Comparison of ENCODE assay signal across 8 mouse cellular contexts in the genomic region with DNA sequence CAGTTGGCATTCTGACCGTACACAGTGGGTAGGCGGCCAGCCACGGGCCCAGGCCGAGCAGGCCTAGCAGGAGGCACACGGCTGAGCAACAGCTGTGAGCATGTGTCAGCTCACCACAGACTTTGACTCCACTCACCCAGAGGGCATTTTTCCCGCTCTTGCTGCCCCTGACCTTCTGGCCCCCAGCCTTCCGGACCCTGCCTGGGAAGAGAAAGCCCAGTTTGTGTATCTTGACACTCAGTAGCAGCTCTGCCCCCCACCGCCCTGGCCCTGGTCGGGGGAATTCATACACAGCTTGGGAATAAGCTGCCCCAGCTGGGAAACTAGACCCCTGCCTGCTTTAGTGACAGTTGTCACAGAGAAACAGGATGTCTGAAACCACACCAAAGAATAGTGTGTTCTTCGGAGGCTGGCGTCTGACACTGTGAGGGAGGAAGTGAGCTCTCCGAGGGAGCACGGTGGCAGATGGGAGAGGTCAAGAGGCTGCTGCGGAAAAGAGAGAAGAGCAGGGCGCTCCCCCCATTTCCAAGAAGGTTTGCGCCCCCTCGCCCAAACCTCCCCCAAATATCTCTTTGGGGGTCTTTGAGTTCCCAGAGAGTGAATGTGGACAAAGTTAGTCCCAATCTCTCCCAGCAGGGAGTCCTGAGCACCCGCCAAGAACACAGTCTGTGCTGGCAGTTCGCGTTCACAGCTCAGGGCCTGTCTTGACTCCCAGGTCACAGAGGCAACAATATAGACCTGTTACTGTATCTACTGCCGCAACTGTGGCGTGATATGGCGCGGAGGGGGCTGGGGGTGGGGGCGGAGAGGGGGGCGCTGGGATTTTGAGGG. TPM values are rescaled to one million over a fixed set of nuclear protein-coding genes. Genes with fewer than 3 reads are reported as not detected.
DNase-seq lines count a peak whose midpoint lies in the region; ATAC-seq and TF ChIP-seq lines count a peak whose summit lies in the region.

No protein-coding gene starts in this region.

- peaks cover 20% of the 10 kb centered on the region for H3K4me1 ChIP-seq in hindbrain, embryonic 10.5 days (replicated peaks)
- H3K4me1 ChIP-seq in hindbrain, embryonic 14.5 days (replicated peaks; ENCODE audit: control insufficient read depth, insufficient read depth, low read length), result 0 out of 2 replicates have a peak, but pooled peaks cover 5% of the 10 kb centered on the region
- peaks cover 7% of the 10 kb centered on the region for H3K4me1 ChIP-seq in intestine, embryonic 15.5 days (replicated peaks)
- peaks cover 5% of the 10 kb centered on the region; the same call in 1 of the 2 replicates for H3K4me1 ChIP-seq in lung, embryonic 14.5 days (ENCODE audit: insufficient read depth)

- no peak overlapping the region for H3K4me2 ChIP-seq in hindbrain, embryonic 14.5 days (replicated peaks)
- no peak overlapping the region for H3K4me2 ChIP-seq in intestine, embryonic 15.5 days (replicated peaks)
- peak overlapping the region; percentile 20; the same call in 1 of the 2 replicates for H3K4me2 ChIP-seq in lung, embryonic 14.5 days

- DNase-seq in hindbrain, embryonic 10.5 days (ENCODE audit: low spot score), result peak; percentile 74
- no peak for DNase-seq in hindbrain, embryonic 14.5 days (ENCODE audit: low spot score)
- DNase-seq in cerebellum, postnatal 36 days, result peak; percentile 35 to 42
- peak; percentile 69 for DNase-seq in lung, embryonic 14.5 days
- DNase-seq in splenic B cell, adult 2 months (ENCODE audit: low read depth, low spot score), result peak; percentile 27
- no peak for DNase-seq in layer of hippocampus, adult 9-11 months
- no peak for DNase-seq in MN1 (ENCODE audit: low spot score)

- H3K36me3 ChIP-seq in hindbrain, embryonic 10.5 days, result no peaks in the 10 kb centered on the region
- no peaks in the 10 kb centered on the region for H3K36me3 ChIP-seq in hindbrain, embryonic 14.5 days (replicated peaks; ENCODE audit: control insufficient read depth, insufficient read depth)
- no peaks in the 10 kb centered on the region for H3K36me3 ChIP-seq in intestine, embryonic 15.5 days
- no peaks in the 10 kb centered on the region for H3K36me3 ChIP-seq in lung, embryonic 14.5 days (ENCODE audit: insufficient read depth)
- H3K36me3 ChIP-seq in splenic B cell, adult 2 months (ENCODE audit: control insufficient read depth, insufficient read depth, low read length, poor library complexity, severe bottlenecking), result no peaks in the 10 kb centered on the region

- WGBS in hindbrain, embryonic 10.5 days, result 34% methylated on average over 26 of the region's 26 CpGs
- 45% methylated on average over 26 of the region's 26 CpGs for WGBS in hindbrain, embryonic 14.5 days
- 49% methylated on average over 26 of the region's 26 CpGs for WGBS in intestine, embryonic 15.5 days
- 29% methylated on average over 26 of the region's 26 CpGs for whole genome bisulfite sequencing in lung, embryonic 14.5 days

- H3K27ac ChIP-seq in hindbrain, embryonic 10.5 days, result peak overlapping the region; percentile 67
- no peak overlapping the region for H3K27ac ChIP-seq in hindbrain, embryonic 14.5 days
- peak overlapping the region; percentile 44; the same call in 1 of the 2 replicates for H3K27ac ChIP-seq in intestine, embryonic 15.5 days
- peak overlapping the region; percentile 78 for H3K27ac ChIP-seq in lung, embryonic 14.5 days (ENCODE audit: low read depth)

- peak overlapping the region; percentile 21; the same call in 1 of the 2 replicates for H3K4me3 ChIP-seq in hindbrain, embryonic 10.5 days
- no peak overlapping the region for H3K4me3 ChIP-seq in hindbrain, embryonic 14.5 days (replicated peaks; ENCODE audit: low read length)
- H3K4me3 ChIP-seq in intestine, embryonic 15.5 days (replicated peaks), result no peak overlapping the region
- no peak overlapping the region for H3K4me3 ChIP-seq in lung, embryonic 14.5 days (ENCODE audit: low read depth, low read length)

- no peak for ATAC-seq in hindbrain, embryonic 14.5 days (ENCODE audit: low FRiP score)
- ATAC-seq in intestine, embryonic 15.5 days, result no peak
- ATAC-seq in lung, embryonic 14.5 days (ENCODE audit: insufficient read depth), result peak; percentile 83

- H3K9me3 ChIP-seq in hindbrain, embryonic 10.5 days, result peaks cover 9% of the 10 kb centered on the region
- H3K9me3 ChIP-seq in hindbrain, embryonic 14.5 days (ENCODE audit: control insufficient read depth, low read length), result peaks cover 4% of the 10 kb centered on the region; the same call in 1 of the 2 replicates
- no peaks in the 10 kb centered on the region for H3K9me3 ChIP-seq in intestine, embryonic 15.5 days
- H3K9me3 ChIP-seq in lung, embryonic 14.5 days (ENCODE audit: low read depth, low read length), result no peaks in the 10 kb centered on the region

- no peaks in the 10 kb centered on the region for H3K27me3 ChIP-seq in hindbrain, embryonic 10.5 days (ENCODE audit: insufficient read depth, poor library complexity, severe bottlenecking)
- H3K27me3 ChIP-seq in hindbrain, embryonic 14.5 days (ENCODE audit: control insufficient read depth, insufficient read depth, low read length), result no peaks in the 10 kb centered on the region
- no peaks in the 10 kb centered on the region for H3K27me3 ChIP-seq in intestine, embryonic 15.5 days (replicated peaks)
- no peaks in the 10 kb centered on the region for H3K27me3 ChIP-seq in lung, embryonic 14.5 days (ENCODE audit: insufficient read depth, low read length)
- no peaks in the 10 kb centered on the region for H3K27me3 ChIP-seq in splenic B cell, adult 2 months (ENCODE audit: control insufficient read depth, insufficient read depth, low read length, poor library complexity, severe bottlenecking)

- TF ChIP-seq CTCF in lung, embryonic 14.5 days (IDR thresholded peaks at IDR 0.05; ENCODE audit: low read depth), result no peak

- H3K9ac ChIP-seq in hindbrain, embryonic 14.5 days, result no peak overlapping the region
- H3K9ac ChIP-seq in intestine, embryonic 15.5 days, result 0 out of 2 replicates have a peak overlapping the region, but pooled peaks have one; percentile 5
- no peak overlapping the region for H3K9ac ChIP-seq in lung, embryonic 14.5 days

RNA-seq across cellular contexts. Expression of gene Scn8a, which starts 24.4 kb away (rescaled TPM):
- polyA plus RNA-seq in hindbrain, embryonic 10.5 days (2016; fragmentation: Nextera tagmentation; extraction: Ambion mirVana), result 15.2 and 15.7 TPM in 2 replicates
- 22.2 and 23.2 TPM in 2 replicates for polyA plus RNA-seq in hindbrain, embryonic 14.5 days (2014; fragmentation: Nextera tagmentation; extraction: Ambion mirVana)
- 2.1 and 2.6 TPM in 2 replicates for polyA plus RNA-seq in intestine, embryonic 15.5 days (2015; fragmentation: Nextera tagmentation; extraction: Ambion mirVana)
- polyA plus RNA-seq in lung, embryonic 14.5 days (2014; fragmentation: Nextera tagmentation; extraction: Ambion mirVana), result 1.3 and 2.6 TPM in 2 replicates

Comparison
In these comparisons a context has a peak if more than half of its experiments do, and no peak if none do; other contexts are left out.
1. DNase-seq: peak in hindbrain, embryonic 10.5 days (single experiment), cerebellum, postnatal 36 days (2 of 2), lung, embryonic 14.5 days (single experiment) and splenic B cell, adult 2 months (single experiment); none in hindbrain, embryonic 14.5 days (single experiment), layer of hippocampus, adult 9-11 months (single experiment) and MN1 (single experiment).